Mouse (Mus musculus): ENCODE data around the gene Optn. TPM values are rescaled to one million over a fixed set of nuclear protein-coding genes. Genes with fewer than 3 reads are reported as not detected.

Gene Optn
- polyA plus RNA-seq, 1 experiment from 2014 or later = 7.1 TPM

DNA sequence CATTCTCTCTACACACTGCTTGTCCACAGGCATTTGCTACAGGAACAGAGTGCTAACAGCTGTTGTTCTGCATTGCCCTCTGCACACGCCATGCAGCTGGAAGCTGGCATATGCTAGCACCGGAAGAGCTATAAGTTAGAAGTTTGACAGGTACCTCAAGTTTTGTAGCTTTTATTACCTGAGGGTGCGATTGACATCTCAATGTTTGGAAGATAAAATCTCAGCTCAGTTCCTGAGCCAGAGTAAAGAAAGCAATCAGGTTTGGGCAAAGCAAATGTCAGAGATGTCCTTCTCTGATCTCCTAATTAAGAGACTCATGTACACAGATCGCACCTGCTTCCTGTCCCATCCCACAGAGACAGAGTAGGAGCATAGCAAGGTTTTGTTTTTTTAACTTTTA lies 77.1 kb downstream of the Optn start:
- no peaks in the 10 kb centered on the region for H3K9me3 ChIP-seq (replicated peaks)
- H3K27ac ChIP-seq = no peak overlapping the region
- H3K4me3 ChIP-seq = no peak overlapping the region
- H3K27me3 ChIP-seq (ENCODE audit: low read depth, poor library complexity, severe bottlenecking) = no peaks in the 10 kb centered on the region
- WGBS = 85% methylated on average over 4 of the region's 4 CpGs
- no peak for DNase-seq (ENCODE audit: low spot score)
- peaks cover 18% of the 10 kb centered on the region for H3K4me1 ChIP-seq
- H3K36me3 ChIP-seq = peaks cover 23% of the 10 kb centered on the region

DNA sequence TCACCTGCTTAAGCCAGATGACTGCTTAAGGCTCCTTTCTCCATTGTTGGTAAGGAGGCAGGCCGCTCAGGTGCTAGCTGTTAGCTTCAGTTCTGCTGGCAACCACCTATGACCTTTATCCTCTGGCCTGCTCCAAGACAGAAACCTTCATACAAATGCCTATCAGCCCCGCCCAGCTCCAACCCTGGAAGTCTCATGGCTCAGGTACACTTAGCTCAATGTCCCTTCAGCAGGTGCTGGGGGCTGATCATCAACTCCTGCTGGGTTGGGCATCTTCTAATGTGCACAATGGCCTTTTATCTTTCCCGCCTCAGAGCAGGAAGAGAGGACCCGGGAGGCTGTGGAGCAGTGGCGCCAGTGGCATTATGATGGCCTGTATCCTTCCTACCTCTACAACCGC lies 78.9 kb downstream of the Optn start:
- WGBS = 81% methylated on average over 6 of the region's 6 CpGs
- no peak for DNase-seq (ENCODE audit: low spot score)

DNA sequence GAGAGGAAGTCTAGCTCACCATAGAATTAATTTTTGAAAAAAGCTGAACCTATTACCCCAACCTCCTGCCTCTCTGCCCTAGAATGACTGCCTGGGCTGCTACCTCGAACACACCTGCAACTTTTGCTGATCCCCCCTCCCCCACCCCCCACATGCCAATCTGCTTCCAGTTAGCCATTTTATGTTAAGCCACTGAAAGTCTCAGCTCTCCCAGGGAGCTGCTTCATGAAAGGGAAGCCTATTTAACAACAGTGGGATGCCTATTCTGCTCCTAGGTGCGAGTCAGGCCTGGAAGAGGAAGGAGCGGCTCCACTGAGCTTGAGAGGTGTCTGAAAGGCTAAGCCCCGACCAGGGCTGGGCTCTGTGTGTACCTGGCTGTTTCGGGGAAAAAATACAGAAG lies 79.9 kb downstream of the Optn start:
- WGBS = 23% methylated on average over 5 of the region's 5 CpGs

More for the DNA sequence above, 78.9 kb downstream of the Optn start:
- peaks cover 6% of the 10 kb centered on the region for H3K36me3 ChIP-seq
- H3K4me1 ChIP-seq = peaks cover 18% of the 10 kb centered on the region
- H3K9me3 ChIP-seq (replicated peaks) = no peaks in the 10 kb centered on the region
- H3K27ac ChIP-seq = no peak overlapping the region
- H3K4me3 ChIP-seq = no peak overlapping the region
- no peaks in the 10 kb centered on the region for H3K27me3 ChIP-seq (ENCODE audit: low read depth, poor library complexity, severe bottlenecking)

DNA sequence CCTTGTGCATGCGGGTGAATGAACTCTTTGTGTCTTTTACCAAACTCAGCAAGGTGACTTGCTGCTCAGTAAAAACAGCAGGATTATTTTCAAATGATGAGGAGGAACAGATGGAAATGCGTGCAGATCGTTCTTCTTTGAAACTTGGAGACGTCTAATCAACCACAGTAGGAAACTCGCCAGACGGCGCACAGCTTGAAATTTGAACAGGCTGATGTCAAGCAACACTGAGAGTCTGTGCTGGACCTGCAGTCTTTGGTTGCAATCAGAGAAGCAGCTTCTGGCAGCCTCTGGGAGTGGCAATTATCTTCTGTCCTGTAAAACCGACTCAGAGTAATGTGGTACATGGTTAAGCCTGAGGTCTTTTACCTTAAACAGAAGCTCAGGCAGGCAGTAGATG lies 85.8 kb downstream of the Optn start:
- no peak for DNase-seq (ENCODE audit: low spot score)
- Histone ChIP-seq H3K27ac (peak overlapping the region; percentile 12), H3K9me3 (replicated peaks) (no peaks in the 10 kb centered on the region), H3K36me3 (no peaks in the 10 kb centered on the region), H3K27me3 (ENCODE audit: low read depth, poor library complexity, severe bottlenecking) (no peaks in the 10 kb centered on the region), H3K4me3 (no peak overlapping the region), H3K4me1 (peaks cover 15% of the 10 kb centered on the region)
- 34% methylated on average over 8 of the region's 8 CpGs for WGBS

More for the DNA sequence above, 79.9 kb downstream of the Optn start:
- peak overlapping the region; percentile 25 for H3K27ac ChIP-seq
- H3K27me3 ChIP-seq (ENCODE audit: low read depth, poor library complexity, severe bottlenecking) = no peaks in the 10 kb centered on the region
- H3K4me1 ChIP-seq = peaks cover 18% of the 10 kb centered on the region
- peak; percentile 45 for DNase-seq (ENCODE audit: low spot score)
- no peaks in the 10 kb centered on the region for H3K36me3 ChIP-seq
- no peak overlapping the region for H3K4me3 ChIP-seq
- H3K9me3 ChIP-seq (replicated peaks) = no peaks in the 10 kb centered on the region

DNA sequence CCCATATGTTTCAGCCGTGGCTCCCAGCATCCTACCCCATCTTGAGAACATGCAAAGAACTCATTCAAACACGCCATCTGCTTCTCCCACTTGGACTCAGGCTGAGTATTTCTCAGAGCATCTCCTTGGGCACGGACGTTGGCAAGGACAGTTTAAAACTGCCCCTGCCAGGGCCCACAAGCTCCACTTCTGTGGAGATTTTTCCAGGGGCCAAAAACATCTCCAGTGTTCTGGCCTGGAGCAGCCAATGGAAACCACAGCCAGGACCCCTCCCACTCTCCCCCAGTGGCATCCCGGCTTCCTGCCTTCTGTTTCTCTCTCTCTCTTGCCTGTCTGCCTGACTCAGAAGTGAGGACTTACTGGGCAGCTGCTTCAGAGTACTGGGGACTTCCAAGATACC lies 88.0 kb downstream of the Optn start, which contains the start of gene Ucma:
Ucma (plus strand) TSS at position 316 of the 400 bp plus-strand sequence.
- Histone ChIP-seq H3K4me1 (peaks cover 15% of the 10 kb centered on the region), H3K27me3 (ENCODE audit: low read depth, poor library complexity, severe bottlenecking) (no peaks in the 10 kb centered on the region), H3K9me3 (replicated peaks) (no peaks in the 10 kb centered on the region), H3K36me3 (no peaks in the 10 kb centered on the region), H3K27ac (no peak within 1 kb of the TSS), H3K4me3 (no peak within 1 kb of the TSS)
- WGBS = 78% methylated on average over 5 of the region's 5 CpGs
- no peak for DNase-seq (ENCODE audit: low spot score)

Other genes starting within 250 kb of the Optn start
- 139 and 147 TPM in 2 replicates for gene Sephs1, start 182.5 kb downstream of the Optn start, polyA plus RNA-seq (2016; fragmentation: Nextera tagmentation; extraction: Ambion mirVana)
- 23.9 and 36.9 TPM in 2 replicates for gene Phyh, start 145.0 kb downstream of the Optn start, polyA plus RNA-seq (2016; fragmentation: Nextera tagmentation; extraction: Ambion mirVana)
- gene Ucma, start 87.9 kb downstream of the Optn start, polyA plus RNA-seq (2016; fragmentation: Nextera tagmentation; extraction: Ambion mirVana) = not detected in 2 replicates
- 78.2 and 92.8 TPM in 2 replicates for gene Mcm10, start 51.3 kb downstream of the Optn start, polyA plus RNA-seq (2016; fragmentation: Nextera tagmentation; extraction: Ambion mirVana)
- gene Ccdc3, start 73.7 kb upstream of the Optn start, polyA plus RNA-seq (2016; fragmentation: Nextera tagmentation; extraction: Ambion mirVana) = 1.4 and 4.0 TPM in 2 replicates